Mouse (Mus musculus) thymus, adult 2 months (tissue): ENCODE measurements around the gene Prdm5. TPM values are rescaled to one million over a fixed set of nuclear protein-coding genes. Genes with fewer than 3 reads are reported as not detected.

Experiments used
- DNase-seq: peaks from one replicate; pipeline ENCODE4 v3.0.0; 2021
- H3K27ac ChIP-seq: fragments of 200-500 bp; 2 replicates; pipeline ENCODE4 v1.5.1; 2012; ENCODE audit warnings: low read length, control low read depth; ENCODE audit not compliant: control insufficient read depth, insufficient read depth
- H3K27me3 ChIP-seq: fragments of 200-500 bp; 2 replicates; pipeline ENCODE4 v1.6.1; 2012; ENCODE audit warnings: mild to moderate bottlenecking, low read length, moderate library complexity, mixed read lengths; ENCODE audit not compliant: control insufficient read depth, insufficient read depth
- H3K36me3 ChIP-seq: fragments of 200-500 bp; 2 replicates; pipeline ENCODE4 v1.6.1; 2012; ENCODE audit warnings: mild to moderate bottlenecking, low read length, moderate library complexity; ENCODE audit not compliant: control insufficient read depth, insufficient read depth
- H3K4me1 ChIP-seq: fragments of 200-500 bp; replicated peaks from 2 replicates; pipeline ENCODE4 v1.6.1; 2012; ENCODE audit warnings: low read length; ENCODE audit not compliant: control insufficient read depth, insufficient read depth
- H3K4me3 ChIP-seq: fragments of 200-500 bp; 2 replicates; pipeline ENCODE4 v1.5.1; 2012; ENCODE audit warnings: mild to moderate bottlenecking, low read length, control low read depth, moderate library complexity; ENCODE audit not compliant: control insufficient read depth, insufficient read depth
- CTCF ChIP-seq: fragments of 200-500 bp; IDR thresholded peaks from 2 replicates; pipeline ENCODE4 v1.5.1; 2012; ENCODE audit warnings: mild to moderate bottlenecking, control low read depth, low read length, moderate library complexity, borderline replicate concordance; ENCODE audit not compliant: control insufficient read depth, poor library complexity, insufficient read depth; ENCODE audit errors: extremely low read depth
- POLR2A ChIP-seq: fragments of 200-500 bp; IDR thresholded peaks from 2 replicates; pipeline ENCODE4 v1.6.1; 2012; ENCODE audit warnings: mild to moderate bottlenecking, low read length, control low read depth, moderate library complexity; ENCODE audit not compliant: control insufficient read depth, poor library complexity, insufficient read depth; ENCODE audit errors: extremely low read depth
- WGBS: fragments of 180-500 bp; shearing (Covaris S2); methylation state at CpG from one replicate; pipeline ENCODE4 v1.1.7; 2018; 5-methylcytosine and 5-hydroxymethylcytosine counted together
- polyA plus RNA-seq: library from polyadenylated mRNA; depleted of rRNA; stranded (reverse); fragments of >200 nt; gene quantifications from 2 replicates; pipeline ENCODE4 v1.2.3, GENCODE M21; 2012

Prdm5 gene
- polyA plus RNA-seq, 1 experiment: 0.85 TPM

DNA sequence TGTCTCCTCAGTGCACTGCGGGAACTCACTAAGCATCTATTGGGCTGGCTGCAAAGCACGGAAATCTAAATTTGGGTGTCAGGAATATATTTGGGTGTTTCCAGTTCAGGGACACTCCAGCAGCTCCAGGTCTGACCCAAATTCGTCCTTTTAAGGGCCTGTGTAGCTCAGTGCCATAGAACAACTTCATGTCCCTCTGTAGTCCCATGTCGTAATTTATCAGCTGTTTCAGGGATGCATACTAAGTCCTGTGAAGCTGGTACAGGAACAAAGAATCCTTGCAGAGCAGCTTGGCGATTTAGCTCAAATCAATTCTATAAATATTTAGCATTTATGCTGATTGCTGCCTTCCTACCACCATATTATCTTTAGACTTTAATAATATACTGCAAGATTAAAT, 136.6 kb downstream of the Prdm5 start:
- TF ChIP-seq CTCF: no peak
- TF ChIP-seq POLR2A: no peak
- no peak for DNase-seq
- no peak overlapping the region for H3K27ac ChIP-seq
- no peaks in the 10 kb centered on the region for H3K27me3 ChIP-seq
- no peaks in the 10 kb centered on the region for H3K4me1 ChIP-seq
- no peak overlapping the region for H3K4me3 ChIP-seq
- H3K36me3 ChIP-seq: no peaks in the 10 kb centered on the region
- WGBS: 88% methylated on average over 5 of the region's 5 CpGs

DNA sequence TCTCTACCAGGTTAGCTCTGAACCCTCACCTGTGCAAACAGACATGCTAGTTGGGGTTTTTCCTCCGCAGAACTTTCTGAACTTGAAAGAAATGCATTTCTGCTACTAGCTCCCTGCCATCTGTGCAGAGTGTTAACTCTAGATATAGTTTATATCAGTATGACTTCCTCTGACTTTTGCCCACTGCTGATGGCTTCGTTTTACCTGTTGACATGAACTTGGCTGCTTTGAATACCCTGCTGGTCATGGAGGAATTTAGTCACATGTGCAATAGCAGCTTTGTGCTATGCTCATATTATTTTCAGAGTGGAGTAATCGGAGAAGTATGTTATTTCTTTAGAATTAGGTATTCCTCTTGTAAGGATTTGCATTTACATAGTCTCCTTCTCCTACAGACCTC, 142.9 kb downstream of the Prdm5 start:
- H3K27ac ChIP-seq: no peak overlapping the region
- no peak for DNase-seq
- 76% methylated on average over 3 of the region's 3 CpGs for WGBS
- no peaks in the 10 kb centered on the region for H3K4me1 ChIP-seq
- TF ChIP-seq POLR2A (no peak), CTCF (no peak)
- no peaks in the 10 kb centered on the region for H3K27me3 ChIP-seq
- H3K36me3 ChIP-seq: no peaks in the 10 kb centered on the region
- no peak overlapping the region for H3K4me3 ChIP-seq

DNA sequence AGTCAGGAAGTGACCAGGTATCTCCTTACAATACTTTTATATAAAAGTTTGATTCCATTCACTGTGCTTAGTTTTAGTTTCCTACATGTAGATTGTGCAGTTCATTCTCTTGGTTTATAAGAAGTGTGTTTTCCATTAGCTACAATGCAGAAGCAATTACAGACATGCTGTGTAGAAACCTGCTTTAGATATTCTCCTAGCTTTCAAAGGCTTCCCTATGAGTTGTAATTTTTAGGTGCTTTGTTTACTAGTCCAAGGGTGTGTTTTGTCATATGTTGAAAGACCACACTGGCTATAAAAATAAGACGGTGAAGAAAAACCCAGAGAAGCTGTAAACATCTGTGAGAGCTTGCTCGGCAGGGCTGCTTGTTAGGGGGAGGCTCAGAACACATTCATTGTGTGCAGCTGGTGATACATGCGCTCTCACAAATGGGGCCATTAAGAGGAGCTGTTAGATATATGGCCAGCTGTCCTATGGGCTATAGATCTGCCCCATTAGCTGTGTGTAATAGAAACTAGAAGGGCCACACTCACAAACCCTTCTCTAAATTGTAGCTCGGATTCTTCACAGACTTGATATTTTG, 144.8 kb downstream of the Prdm5 start:
- WGBS: 98% methylated on average over 4 of the region's 4 CpGs
- H3K27ac ChIP-seq: no peak overlapping the region
- no peaks in the 10 kb centered on the region for H3K36me3 ChIP-seq

DNA sequence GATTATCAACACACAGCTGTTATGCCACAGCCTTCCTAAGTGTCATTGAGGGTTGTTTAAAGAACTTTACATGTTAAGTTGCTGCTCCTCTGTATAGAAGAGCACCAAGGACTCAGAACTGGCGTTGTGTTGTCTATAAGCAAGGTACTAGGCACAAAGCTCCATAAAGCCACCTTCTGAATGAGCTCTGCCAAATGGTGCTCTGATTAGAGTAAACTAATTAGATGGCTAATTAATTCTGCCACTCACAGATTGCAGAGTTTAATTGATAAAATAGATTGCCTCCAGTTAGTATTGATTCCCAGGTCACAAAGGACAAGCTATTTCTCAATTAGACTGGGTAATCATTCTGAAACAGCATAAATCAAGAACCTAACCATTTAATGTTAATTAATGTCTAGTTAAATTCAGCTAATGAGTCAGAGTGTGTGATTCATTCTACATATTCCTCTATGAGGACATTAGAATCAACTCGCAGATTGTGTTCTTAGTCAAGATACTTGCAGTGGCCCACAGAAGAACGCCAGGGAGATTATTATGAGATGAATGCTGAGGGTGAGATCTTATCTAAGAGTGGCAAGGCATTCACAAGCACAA, 147.0 kb downstream of the Prdm5 start:
- H3K4me1 ChIP-seq: no peaks in the 10 kb centered on the region
- H3K27me3 ChIP-seq: no peaks in the 10 kb centered on the region
- H3K27ac ChIP-seq: no peak overlapping the region
- no peaks in the 10 kb centered on the region for H3K36me3 ChIP-seq
- no peak overlapping the region for H3K4me3 ChIP-seq
- 93% methylated on average over 3 of the region's 3 CpGs for WGBS
- TF ChIP-seq POLR2A (no peak), CTCF (no peak)
- DNase-seq: no peak

More for the DNA sequence above, 144.8 kb downstream of the Prdm5 start:
- DNase-seq: no peak
- Histone ChIP-seq H3K4me1 (no peaks in the 10 kb centered on the region), H3K27me3 (no peaks in the 10 kb centered on the region), H3K4me3 (no peak overlapping the region)
- TF ChIP-seq CTCF (no peak), POLR2A (no peak)

DNA sequence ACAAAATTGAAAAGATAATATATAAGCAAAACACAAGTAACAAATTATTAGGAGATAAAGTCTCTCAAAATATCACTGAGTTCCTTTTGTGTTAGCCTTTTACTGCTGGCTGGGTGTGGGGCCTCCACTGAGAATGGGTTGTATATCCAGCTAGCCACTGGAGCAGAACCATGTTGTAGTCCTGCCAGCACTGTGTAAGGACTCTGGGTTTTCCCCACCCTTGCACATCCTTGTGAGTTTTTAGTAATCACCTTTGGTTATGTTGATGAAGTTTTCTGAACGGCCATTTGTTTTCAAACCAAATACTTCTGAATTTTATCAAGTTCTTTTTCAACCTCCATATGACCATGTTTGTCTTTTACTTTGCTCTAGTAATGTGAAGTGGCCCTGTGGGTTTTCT, 151.7 kb downstream of the Prdm5 start:
- no peak for DNase-seq
- TF ChIP-seq POLR2A (no peak), CTCF (no peak)
- H3K4me3 ChIP-seq: no peak overlapping the region
- WGBS: 90% methylated on average over 1 of the region's 1 CpGs
- H3K4me1 ChIP-seq: no peaks in the 10 kb centered on the region
- H3K27me3 ChIP-seq: no peaks in the 10 kb centered on the region
- H3K27ac ChIP-seq: no peak overlapping the region
- H3K36me3 ChIP-seq: no peaks in the 10 kb centered on the region

DNA sequence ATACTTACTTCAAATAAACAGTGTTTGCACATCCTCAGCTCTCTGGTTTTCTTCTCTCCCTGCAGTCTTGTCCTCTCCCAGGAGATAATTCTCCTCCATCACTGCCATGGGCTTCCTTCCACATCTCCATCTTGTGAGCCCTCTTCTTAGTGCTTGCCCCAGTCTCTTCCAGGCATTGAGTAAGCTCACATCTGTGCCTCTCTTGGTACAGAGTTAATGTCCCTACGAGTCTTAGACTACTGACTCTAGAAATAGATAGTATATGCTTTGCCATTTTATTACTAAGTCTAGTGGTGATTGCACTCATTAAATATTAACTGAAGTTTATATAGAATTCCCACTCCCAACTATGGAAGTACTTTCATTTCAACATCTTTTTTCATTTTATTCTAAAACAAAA, 154.0 kb downstream of the Prdm5 start:
- no peak for DNase-seq
- 98% methylated on average over 1 of the region's 1 CpGs for WGBS
- H3K27ac ChIP-seq: no peak overlapping the region
- H3K4me1 ChIP-seq: no peaks in the 10 kb centered on the region
- no peak overlapping the region for H3K4me3 ChIP-seq
- no peaks in the 10 kb centered on the region for H3K27me3 ChIP-seq
- H3K36me3 ChIP-seq: no peaks in the 10 kb centered on the region
- TF ChIP-seq POLR2A (no peak), CTCF (no peak)
